Mouse (Mus musculus) E14TG2a.4 (cell line): ENCODE results near the gene Raver2.
A peak's percentile ranks its signal among the peaks of the same experiment; 100 is the strongest.

Experiments
- H3K27me3 ChIP-seq: 2 replicates; pipeline ENCODE4 v1.6.1; 2014; ENCODE audit warnings: low read length, control low read depth; ENCODE audit not compliant: insufficient read depth
- H3K36me3 ChIP-seq: 2 replicates; pipeline ENCODE4 v1.6.1; 2014; ENCODE audit warnings: low read length, control low read depth; ENCODE audit not compliant: insufficient read depth
- H3K4me1 ChIP-seq: replicated peaks from 2 replicates; pipeline ENCODE4 v1.6.1; 2014; ENCODE audit warnings: low read depth, low read length, control low read depth
- H3K4me3 ChIP-seq: replicated peaks from 2 replicates; pipeline ENCODE4 v1.5.1; 2014; ENCODE audit warnings: mild to moderate bottlenecking, low read length
- H3K9me3 ChIP-seq: 2 replicates; pipeline ENCODE4 v1.6.1; 2014; ENCODE audit warnings: low read length, control low read depth
- CTCF ChIP-seq: conservative IDR thresholded peaks from 2 replicates; pipeline ENCODE4 v1.5.1; 2014; ENCODE audit warnings: low read length
- NANOG ChIP-seq: IDR thresholded peaks from 2 replicates; pipeline ENCODE4 v1.6.1; 2014; ENCODE audit warnings: borderline replicate concordance, low read length, mixed read lengths
- POU5F1 ChIP-seq: IDR thresholded peaks from 2 replicates; pipeline ENCODE4 v1.6.1; 2014; ENCODE audit warnings: low read length, borderline replicate concordance

The Raver2 gene

GRCm38 (mm10) chr4:101141768-101142167, 73.0 kb downstream of the Raver2 start:
- H3K4me1 ChIP-seq, result peaks cover 10% of the 10 kb centered on the region

GRCm38 (mm10) chr4:101143901-101144300, 75.1 kb downstream of the Raver2 start:
- H3K4me1 ChIP-seq, result peaks cover 12% of the 10 kb centered on the region
- TF ChIP-seq POU5F1 (no peak), NANOG (no peak), CTCF (no peak)

More at GRCm38 (mm10) chr4:101141768-101142167, 73.0 kb downstream of the Raver2 start:
- no peak overlapping the region for H3K4me3 ChIP-seq
- no peak for TF ChIP-seq NANOG
- no peak for TF ChIP-seq POU5F1
- TF ChIP-seq CTCF, result no peak
- H3K36me3 ChIP-seq, result no peaks in the 10 kb centered on the region
- no peaks in the 10 kb centered on the region for H3K27me3 ChIP-seq
- no peaks in the 10 kb centered on the region for H3K9me3 ChIP-seq

GRCm38 (mm10) chr4:101144361-101144760, 75.6 kb downstream of the Raver2 start:
- TF ChIP-seq NANOG (no peak), CTCF (no peak), POU5F1 (no peak)
- peaks cover 4% of the 10 kb centered on the region; the same call in 1 of the 2 replicates for H3K36me3 ChIP-seq
- H3K9me3 ChIP-seq, result no peaks in the 10 kb centered on the region
- H3K4me3 ChIP-seq, result no peak overlapping the region
- peaks cover 13% of the 10 kb centered on the region for H3K4me1 ChIP-seq
- no peaks in the 10 kb centered on the region for H3K27me3 ChIP-seq

More at GRCm38 (mm10) chr4:101143901-101144300, 75.1 kb downstream of the Raver2 start:
- Histone ChIP-seq H3K4me3 (no peak overlapping the region), H3K36me3 (peaks cover 4% of the 10 kb centered on the region; the same call in 1 of the 2 replicates), H3K27me3 (no peaks in the 10 kb centered on the region), H3K9me3 (no peaks in the 10 kb centered on the region)

- no peak for TF ChIP-seq CTCF
- TF ChIP-seq NANOG, result no peak
- no peak for TF ChIP-seq POU5F1
- Histone ChIP-seq H3K4me1 (peaks cover 13% of the 10 kb centered on the region), H3K9me3 (no peaks in the 10 kb centered on the region), H3K36me3 (peaks cover 6% of the 10 kb centered on the region), H3K4me3 (no peak overlapping the region), H3K27me3 (no peaks in the 10 kb centered on the region)
These were observed 76.0 kb downstream of the Raver2 start for GRCm38 (mm10) chr4:101144790-101145189.

GRCm38 (mm10) chr4:101146047-101146745, 77.4 kb downstream of the Raver2 start:
- Histone ChIP-seq H3K27me3 (no peaks in the 10 kb centered on the region), H3K4me3 (no peak overlapping the region), H3K36me3 (peaks cover 20% of the 10 kb centered on the region), H3K4me1 (peaks cover 13% of the 10 kb centered on the region), H3K9me3 (no peaks in the 10 kb centered on the region)
- TF ChIP-seq POU5F1 (no peak), CTCF (peak; percentile 78)

GRCm38 (mm10) chr4:101146891-101147655, 78.3 kb downstream of the Raver2 start:
- H3K36me3 ChIP-seq, result peaks cover 25% of the 10 kb centered on the region
- TF ChIP-seq CTCF (peak; percentile 30; the same call in 1 of the 2 replicates), NANOG (no peak), POU5F1 (no peak)
- H3K9me3 ChIP-seq, result no peaks in the 10 kb centered on the region
- no peaks in the 10 kb centered on the region for H3K27me3 ChIP-seq
- peaks cover 13% of the 10 kb centered on the region for H3K4me1 ChIP-seq
- H3K4me3 ChIP-seq, result no peak overlapping the region

GRCm38 (mm10) chr4:101155541-101155940, 86.8 kb downstream of the Raver2 start:
- H3K4me3 ChIP-seq, result no peak overlapping the region
- TF ChIP-seq POU5F1 (no peak), CTCF (no peak), NANOG (no peak)
- no peaks in the 10 kb centered on the region for H3K9me3 ChIP-seq
- H3K27me3 ChIP-seq, result no peaks in the 10 kb centered on the region
- H3K4me1 ChIP-seq, result peaks cover 25% of the 10 kb centered on the region
- H3K36me3 ChIP-seq, result peaks cover 90% of the 10 kb centered on the region

- TF ChIP-seq NANOG, result no peak
- TF ChIP-seq POU5F1, result no peak
- no peak for TF ChIP-seq CTCF
- Histone ChIP-seq H3K27me3 (no peaks in the 10 kb centered on the region), H3K36me3 (peaks cover 87% of the 10 kb centered on the region), H3K9me3 (no peaks in the 10 kb centered on the region), H3K4me3 (no peak overlapping the region), H3K4me1 (peaks cover 26% of the 10 kb centered on the region)
These were observed 88.7 kb downstream of the Raver2 start for GRCm38 (mm10) chr4:101157476-101157875.
